Mouse (Mus musculus) MEL (cell line): ENCODE data around the gene Cox11. TPM values are rescaled to one million over a fixed set of nuclear protein-coding genes. Genes with fewer than 3 reads are reported as not detected.
A peak's percentile ranks its signal among the peaks of the same experiment; 100 is the strongest.

ENCODE experiments used
- DNase-seq: peaks from one replicate; pipeline ENCODE4 v3.0.0; 2011; ENCODE audit warnings: low read depth, low spot score
- H3K27ac ChIP-seq: 2 replicates; pipeline ENCODE4 v1.5.1; 2012; ENCODE audit warnings: low read depth, mild to moderate bottlenecking, control low read depth, low read length, moderate library complexity; ENCODE audit not compliant: control insufficient read depth
- H3K27me3 ChIP-seq, 2 experiments: fragments of 150-350 bp in 1 of 2; sonication (generic) in 1 of 2; 2 replicates each; pipeline ENCODE4 v1.6.1; 2012; ENCODE audit warnings: low read length in 2 of 2, mild to moderate bottlenecking in 2 of 2, improper control_type of control experiment in 1 of 2, moderate library complexity in 1 of 2; ENCODE audit not compliant: insufficient read depth in 2 of 2, control insufficient read depth in 1 of 2
- H3K36me3 ChIP-seq, 2 experiments: 2 replicates each; pipeline ENCODE4 v1.6.1; 2012 to 2014; ENCODE audit warnings: low read length in 2 of 2, improper control_type of control experiment in 1 of 2, inconsistent platforms in 1 of 2, mild to moderate bottlenecking in 1 of 2; ENCODE audit not compliant: insufficient read depth in 2 of 2, control insufficient read depth in 1 of 2
- H3K4me1 ChIP-seq, 2 experiments: fragments of 150-350 bp in 1 of 2; sonication (generic) in 1 of 2; 2 replicates each; pipeline ENCODE4 v1.6.1; 2012; ENCODE audit warnings: low read length in 2 of 2, improper control_type of control experiment in 1 of 2, mild to moderate bottlenecking in 1 of 2; ENCODE audit not compliant: insufficient read depth in 2 of 2, control insufficient read depth in 1 of 2
- H3K4me3 ChIP-seq, 2 experiments: fragments of 150-350 bp in 1 of 2; sonication (generic) in 1 of 2; 2 replicates each; pipeline ENCODE4 v1.5.1; 2012; ENCODE audit warnings: low read depth in 2 of 2, low read length in 2 of 2, mild to moderate bottlenecking in 2 of 2, moderate library complexity in 2 of 2, control low read depth in 1 of 2, improper control_type of control experiment in 1 of 2; ENCODE audit not compliant: control insufficient read depth in 1 of 2, insufficient read depth in 1 of 2
- H3K79me2 ChIP-seq: 2 replicates; pipeline ENCODE4 v1.6.1; 2012; ENCODE audit warnings: mild to moderate bottlenecking, low read length, moderate library complexity; ENCODE audit not compliant: control insufficient read depth, poor library complexity, insufficient read depth
- H3K9ac ChIP-seq: 2 replicates; pipeline ENCODE4 v1.6.1; 2012; ENCODE audit warnings: low read depth, mild to moderate bottlenecking, control low read depth, low read length, moderate library complexity; ENCODE audit not compliant: control insufficient read depth, poor library complexity, severe bottlenecking
- H3K9me3 ChIP-seq: fragments of 150-350 bp; sonication (generic); replicated peaks from 2 replicates; pipeline ENCODE4 v1.6.1; 2012; ENCODE audit warnings: mild to moderate bottlenecking, low read length, improper control_type of control experiment, moderate library complexity; ENCODE audit not compliant: insufficient read depth
- CHD1 ChIP-seq: IDR thresholded peaks from 2 replicates; pipeline ENCODE4 v1.6.1; 2012; ENCODE audit warnings: low read depth, mild to moderate bottlenecking, inconsistent platforms, low read length, improper control_type of control experiment
- EP300 ChIP-seq, 2 experiments: IDR thresholded peaks; 2 replicates each; pipeline ENCODE4 v1.6.1; 2011; ENCODE audit warnings: improper control_type of control experiment in 2 of 2, low read length in 2 of 2, low read depth in 1 of 2, mild to moderate bottlenecking in 1 of 2
- ETS1 ChIP-seq: IDR thresholded peaks from 2 replicates; pipeline ENCODE4 v1.6.1; 2012; ENCODE audit warnings: low read depth, mild to moderate bottlenecking, inconsistent platforms, low read length, improper control_type of control experiment, moderate library complexity
- GABPA ChIP-seq: IDR thresholded peaks from 2 replicates; pipeline ENCODE4 v1.6.1; 2012; ENCODE audit warnings: low read depth, mild to moderate bottlenecking, inconsistent platforms, low read length, improper control_type of control experiment, moderate library complexity
- GATA1 ChIP-seq: IDR thresholded peaks from 2 replicates; pipeline ENCODE4 v1.6.1; 2011; ENCODE audit warnings: low read depth, low read length, improper control_type of control experiment
- JUND ChIP-seq: IDR thresholded peaks from 2 replicates; pipeline ENCODE4 v1.6.1; 2011; ENCODE audit warnings: low read depth, mild to moderate bottlenecking, improper control_type of control experiment, low read length
- KAT2A ChIP-seq: conservative IDR thresholded peaks from 2 replicates; pipeline ENCODE4 v1.6.1; 2012; ENCODE audit warnings: low read depth, low read length, improper control_type of control experiment, inconsistent platforms
- MAFK ChIP-seq: IDR thresholded peaks from 2 replicates; pipeline ENCODE4 v1.6.1; 2011; ENCODE audit warnings: low read depth, mild to moderate bottlenecking, low read length, improper control_type of control experiment, borderline replicate concordance
- MAZ ChIP-seq: IDR thresholded peaks from 2 replicates; pipeline ENCODE4 v1.6.1; 2012; ENCODE audit warnings: low read depth, mild to moderate bottlenecking, inconsistent platforms, low read length, improper control_type of control experiment
- MEF2A ChIP-seq: IDR thresholded peaks from 2 replicates; pipeline ENCODE4 v1.6.1; 2014; ENCODE audit warnings: low read depth, mild to moderate bottlenecking, inconsistent platforms, low read length, improper control_type of control experiment; ENCODE audit not compliant: poor library complexity, insufficient replicate concordance, severe bottlenecking; ENCODE audit errors: extremely low read depth
- MXI1 ChIP-seq: IDR thresholded peaks from 2 replicates; pipeline ENCODE4 v1.6.1; 2011; ENCODE audit warnings: mild to moderate bottlenecking, low read depth, low read length, improper control_type of control experiment
- MYB ChIP-seq: IDR thresholded peaks from 2 replicates; pipeline ENCODE4 v1.6.1; 2011; ENCODE audit warnings: mild to moderate bottlenecking, low read depth, low read length, improper control_type of control experiment
- NELFE ChIP-seq: IDR thresholded peaks from 2 replicates; pipeline ENCODE4 v1.6.1; 2011; ENCODE audit warnings: low read depth, low read length, improper control_type of control experiment
- POLR2AphosphoS2 ChIP-seq: IDR thresholded peaks from 2 replicates; pipeline ENCODE4 v1.6.1; 2011; ENCODE audit warnings: low read length, improper control_type of control experiment
- POLR2AphosphoS5 ChIP-seq: IDR thresholded peaks from 2 replicates; pipeline ENCODE4 v1.6.1; 2012; ENCODE audit warnings: low read depth, borderline replicate concordance, mild to moderate bottlenecking, inconsistent platforms, low read length, moderate library complexity, mixed read lengths
- RCOR1 ChIP-seq: IDR thresholded peaks from 2 replicates; pipeline ENCODE4 v1.6.1; 2012; ENCODE audit warnings: low read depth, mild to moderate bottlenecking, inconsistent platforms, low read length, improper control_type of control experiment
- SIN3A ChIP-seq: IDR thresholded peaks from 2 replicates; pipeline ENCODE4 v1.6.1; 2012; ENCODE audit warnings: low read length, improper control_type of control experiment, inconsistent platforms
- TAL1 ChIP-seq: IDR thresholded peaks from 2 replicates; pipeline ENCODE4 v1.6.1; 2012; ENCODE audit warnings: mild to moderate bottlenecking, inconsistent platforms, low read length, moderate library complexity, mixed read lengths
- TBP ChIP-seq: IDR thresholded peaks from 2 replicates; pipeline ENCODE4 v1.8.0; 2011; ENCODE audit warnings: low read depth, low read length, improper control_type of control experiment
- TCF12 ChIP-seq: IDR thresholded peaks from 2 replicates; pipeline ENCODE4 v1.6.1; 2014; ENCODE audit warnings: low read depth, mild to moderate bottlenecking, inconsistent platforms, low read length, improper control_type of control experiment, moderate library complexity
- UBTF ChIP-seq: IDR thresholded peaks from 2 replicates; pipeline ENCODE4 v1.6.1; 2012; ENCODE audit warnings: low read depth, mild to moderate bottlenecking, inconsistent platforms, low read length, improper control_type of control experiment, moderate library complexity, borderline replicate concordance; ENCODE audit not compliant: insufficient read depth
- ZNF384 ChIP-seq: IDR thresholded peaks from 2 replicates; pipeline ENCODE4 v1.6.1; 2012; ENCODE audit warnings: low read depth, mild to moderate bottlenecking, inconsistent platforms, low read length, improper control_type of control experiment
- polyA plus RNA-seq, 2 experiments: library from polyadenylated mRNA; stranded (reverse) in 1 of 2; unstranded in 1 of 2; fragments of >175 nt in 1 of 2; fragments of >200 nt in 1 of 2; gene quantifications; 2 replicates each; pipeline versions ENCODE4 v1.2.1 to v1.2.4; 2012; ENCODE audit warnings: low replicate concordance in 2 of 2, low read depth in 1 of 2; ENCODE audit not compliant: insufficient read length in 2 of 2, insufficient read depth in 1 of 2, missing spikeins in 1 of 2
- total RNA-seq: library from RNA; depleted of rRNA; stranded (reverse); fragments of 300-350 nt; gene quantifications from 2 replicates; pipeline ENCODE4 v1.2.3, GENCODE M21; 2012

Cox11 gene
- total and polyA plus RNA-seq, 3 experiments: 19.3 to 21.0 TPM; not detected in 1

DNA sequence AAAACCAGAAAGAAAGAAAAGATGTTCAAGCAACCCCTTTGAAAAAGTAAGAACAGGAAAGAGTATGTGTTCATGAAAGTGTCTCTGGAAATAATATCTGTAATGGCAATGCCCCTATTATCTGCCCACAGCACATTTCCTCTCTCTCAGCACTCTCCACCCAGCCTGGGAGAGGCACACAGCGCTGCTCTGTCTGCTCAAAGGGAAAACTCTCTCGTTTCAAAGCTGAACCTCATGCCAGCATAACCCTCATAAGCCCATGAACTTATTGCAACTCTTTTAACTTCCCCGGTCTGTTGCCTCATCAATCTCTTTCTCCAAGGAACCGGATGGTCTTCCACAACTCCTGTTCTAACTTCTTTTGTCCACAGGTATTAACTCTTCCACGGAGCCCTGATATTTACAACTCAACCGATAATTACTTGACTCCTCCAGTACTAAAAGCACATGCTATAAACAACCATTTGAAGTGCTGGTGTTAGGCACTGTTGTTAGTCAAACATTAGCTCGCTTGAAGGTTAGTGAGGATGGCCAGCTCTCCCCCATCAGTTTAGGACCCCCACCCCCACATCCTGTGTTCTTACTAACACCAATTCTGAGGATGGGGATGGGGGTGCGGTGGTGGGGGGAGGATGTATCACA, 26.5 kb downstream of the Cox11 start (continued):
- TF ChIP-seq KAT2A: no peak
- 0 out of 2 replicates have a peak, but pooled peaks have one; percentile 16 for TF ChIP-seq MYB
- 0 out of 2 replicates have a peak, but pooled peaks have one; percentile 39 for TF ChIP-seq MAFK
- TF ChIP-seq POLR2AphosphoS5: no peak
- peak; percentile 51; the same call in 1 of the 2 replicates for TF ChIP-seq JUND
- TF ChIP-seq SIN3A: peak; percentile 86
- no peak for TF ChIP-seq MAZ

DNA sequence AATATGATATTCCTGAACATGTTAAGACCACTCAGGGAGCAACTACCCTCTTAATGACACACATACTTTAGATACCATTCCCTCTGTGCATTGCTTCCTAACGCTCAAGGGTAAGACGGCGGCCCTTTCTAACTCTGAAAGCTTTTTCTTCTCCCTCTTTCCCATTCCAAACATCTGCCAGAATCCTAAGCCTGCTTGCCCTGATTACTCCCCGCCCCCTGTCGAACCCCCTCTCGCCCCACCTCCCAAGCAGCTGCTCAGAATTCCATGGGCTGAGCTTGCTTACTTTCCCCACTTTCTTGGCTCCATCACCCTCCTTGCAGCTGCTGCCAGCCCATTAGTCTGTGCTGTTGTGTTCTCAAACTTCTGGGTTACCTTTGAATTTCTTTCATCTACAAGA, 27.2 kb downstream of the Cox11 start:
- Histone ChIP-seq H3K4me1 (peaks cover 39 to 44% of the 10 kb centered on the region in 2 experiments), H3K9me3 (no peaks in the 10 kb centered on the region)
- TF ChIP-seq JUND (no peak), ETS1 (no peak), NELFE (no peak), MAFK (no peak), POLR2AphosphoS2 (no peak), TBP (no peak), GABPA (no peak), MYB (no peak), MXI1 (no peak), TAL1 (no peak), UBTF (no peak), ZNF384 (no peak), CHD1 (no peak)
- TF ChIP-seq, all 39 proteins: peak for 0
- no peaks in the 10 kb centered on the region for H3K79me2 ChIP-seq
- peaks cover under 1 to 48% of the 10 kb centered on the region in 2 experiments for H3K36me3 ChIP-seq
- no peaks in the 10 kb centered on the region for H3K27me3 ChIP-seq
- H3K4me3 ChIP-seq: no peak overlapping the region
- no peak overlapping the region; the same call in 1 of the 2 replicates for H3K9ac ChIP-seq
- peak overlapping the region; percentile 98 for H3K27ac ChIP-seq
- DNase-seq: no peak

- TF ChIP-seq TCF12 (0 out of 2 replicates have a peak, but pooled peaks have one; percentile 22), GATA1 (no peak), TAL1 (no peak), MEF2A (no peak), KAT2A (no peak), EP300 (IDR thresholded peaks at IDR 0.05; ENCODE audit: low read depth in 1 of 2, low read length in 2 of 2) (peak; percentile 13 to 59; a peak in 1 of 4 replicates), POLR2AphosphoS2 (no peak), ETS1 (peak; percentile 27; the same call in 1 of the 2 replicates), RCOR1 (0 out of 2 replicates have a peak, but pooled peaks have one; percentile 22)
- TF ChIP-seq, all 39 proteins: peak for 4
- no peaks in the 10 kb centered on the region for H3K27me3 ChIP-seq
- no peaks in the 10 kb centered on the region for H3K9me3 ChIP-seq
- peak overlapping the region; percentile 26 for H3K9ac ChIP-seq
- H3K36me3 ChIP-seq: peaks cover 2 to 48% of the 10 kb centered on the region in 2 experiments
- DNase-seq: peak; percentile 81
- peak overlapping the region; percentile 63 for H3K27ac ChIP-seq
- H3K4me3 ChIP-seq: no peak overlapping the region; a peak in 1 of 4 replicates
- H3K79me2 ChIP-seq: no peaks in the 10 kb centered on the region
- H3K4me1 ChIP-seq: peaks cover 39 to 44% of the 10 kb centered on the region in 2 experiments
Measured at GRCm38 (mm10) chr11:90666144-90666757, 28.3 kb downstream of the Cox11 start.
